Mouse (Mus musculus): ENCODE results near the gene Pla1a.

Gene Pla1a

DNA sequence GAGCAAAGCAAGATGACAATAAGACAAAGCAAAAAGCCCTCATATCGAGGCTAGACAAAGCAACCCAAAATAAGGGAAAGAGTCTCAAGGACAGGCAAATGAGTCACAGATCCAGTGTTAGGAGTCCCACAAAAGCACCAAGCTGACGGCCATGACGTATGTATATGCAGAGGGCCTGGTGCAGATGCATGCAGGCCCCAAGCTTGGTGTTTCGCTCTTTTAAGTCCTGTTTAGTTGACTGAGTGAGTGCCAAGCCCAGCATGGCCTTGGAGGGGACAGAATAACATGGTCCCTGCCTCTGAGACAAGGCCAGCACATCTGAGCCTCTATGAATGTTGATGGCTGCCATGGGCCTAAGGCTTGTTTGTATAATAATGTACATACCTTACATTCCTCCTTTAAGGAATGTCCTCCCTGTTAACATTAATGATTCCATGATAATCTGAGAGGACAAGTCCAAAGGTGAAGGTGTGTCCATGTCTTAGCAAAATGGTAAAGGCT lies 1.4 kb upstream of the Pla1a start:
- DNase-seq (ENCODE audit: low spot score), result no peak

DNA sequence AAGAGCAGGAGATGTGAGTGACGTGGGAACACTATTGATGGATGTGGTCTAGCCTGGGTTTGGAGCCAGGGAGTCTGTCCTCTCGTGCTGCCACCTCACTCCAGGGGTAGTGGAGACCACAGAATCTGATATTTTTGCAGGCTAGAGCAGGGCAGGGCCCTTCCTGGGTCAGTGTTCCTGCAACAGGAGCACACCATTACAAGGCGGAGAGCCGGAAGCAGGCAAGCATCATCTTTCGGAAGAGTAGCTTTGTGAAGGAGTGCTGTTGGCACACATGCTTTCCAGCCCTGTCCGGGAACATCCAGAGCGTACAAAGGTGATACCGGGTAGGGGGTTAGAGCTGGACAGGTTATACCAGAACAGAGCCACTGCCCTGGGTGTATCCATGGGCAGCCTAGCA lies 569 bp upstream of the Pla1a start:
- no peak for DNase-seq (ENCODE audit: low spot score)

DNA sequence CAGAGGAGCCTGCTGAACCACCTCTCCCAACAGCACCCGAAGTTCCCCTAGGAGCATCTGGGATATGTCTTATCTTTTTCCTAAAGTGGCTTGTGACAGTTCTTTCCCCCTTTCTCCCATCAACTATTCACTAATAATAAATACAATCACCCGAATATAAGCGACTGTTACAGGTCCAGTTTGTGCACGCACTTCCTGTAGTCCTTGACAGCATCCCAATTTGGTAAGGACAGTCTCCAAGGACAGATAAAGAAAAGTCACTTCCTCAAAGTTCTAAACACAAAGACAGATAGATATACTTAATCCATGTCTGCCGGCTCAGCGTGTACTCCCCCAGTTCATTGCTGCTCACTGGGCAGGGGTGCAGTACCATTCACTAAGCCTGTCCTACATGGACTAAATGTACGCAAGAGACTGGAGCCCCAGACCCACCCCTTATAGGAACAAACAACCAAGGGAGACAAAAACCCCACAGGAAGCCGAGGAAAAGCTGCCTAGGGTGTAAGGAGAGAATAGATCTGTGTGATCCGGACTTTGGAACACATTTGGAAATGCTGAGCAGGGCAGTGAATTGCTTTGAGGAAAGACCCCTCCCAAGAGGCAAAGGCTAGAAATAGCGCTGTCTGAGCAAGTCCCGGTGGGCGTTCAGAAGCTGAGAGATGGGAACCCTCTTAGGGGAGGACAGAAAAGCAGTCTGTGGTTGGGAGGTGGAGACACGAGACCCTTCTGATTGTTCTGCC lies 1.3 kb downstream of the Pla1a start:
- DNase-seq (ENCODE audit: low spot score), result no peak

DNA sequence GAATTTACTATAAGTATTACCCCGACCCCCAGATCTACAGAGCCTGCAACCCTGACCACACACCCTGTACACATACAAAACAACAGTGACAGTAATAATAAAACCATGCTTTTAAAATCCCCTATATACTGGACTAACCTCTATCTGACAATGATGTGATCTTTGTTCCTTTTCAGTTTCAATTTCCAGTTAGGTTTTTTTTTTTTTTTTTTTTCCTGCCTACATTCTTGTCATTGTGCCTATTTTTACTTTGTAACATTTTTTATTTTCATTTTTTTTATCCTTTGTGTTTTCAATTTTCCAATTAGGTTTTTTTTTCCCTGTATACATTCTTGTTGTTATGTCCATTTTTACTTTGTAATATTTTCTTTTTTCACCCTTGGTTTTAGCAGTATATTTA lies 7.1 kb downstream of the Pla1a start:
- no peak for DNase-seq (ENCODE audit: low spot score)

DNA sequence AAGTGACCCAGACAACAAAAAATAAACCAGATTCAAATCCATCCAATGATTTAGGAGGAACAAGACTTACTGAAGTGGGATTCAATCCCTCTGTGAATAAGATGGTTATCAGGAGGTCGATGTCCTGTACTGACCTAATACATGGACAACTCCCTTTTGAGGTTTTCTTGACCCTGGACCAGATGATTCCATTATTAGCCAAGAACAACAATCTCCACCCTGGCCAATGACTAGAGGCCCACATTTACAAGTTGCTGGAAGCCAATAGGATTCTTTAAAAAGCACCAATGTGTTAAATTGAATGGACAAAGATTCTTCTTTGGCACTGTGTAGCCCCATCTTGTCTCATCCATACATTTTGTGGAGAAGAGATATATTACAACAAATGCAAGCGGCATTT lies 7.6 kb downstream of the Pla1a start:
- no peak for DNase-seq (ENCODE audit: low spot score)

DNA sequence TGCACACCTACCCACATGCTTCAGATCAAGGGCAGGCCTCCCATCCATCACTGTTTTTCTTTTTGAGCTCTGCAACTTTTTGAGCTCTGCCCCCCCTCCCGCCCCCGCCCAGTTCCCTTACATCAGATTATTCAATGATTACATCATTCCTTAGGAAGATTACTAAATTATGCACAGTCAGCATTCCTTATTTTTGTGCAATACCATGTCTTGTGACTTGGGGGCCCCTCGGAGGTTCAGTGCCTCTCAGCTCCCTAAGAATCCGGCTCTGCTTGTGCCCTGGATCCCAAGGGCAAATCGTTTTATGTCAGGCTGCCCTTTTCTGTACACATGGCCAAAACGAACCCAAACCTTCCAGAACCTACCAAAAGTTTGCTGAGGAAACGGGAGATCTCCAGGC lies 18.0 kb downstream of the Pla1a start:
- no peak for DNase-seq (ENCODE audit: low spot score)

DNA sequence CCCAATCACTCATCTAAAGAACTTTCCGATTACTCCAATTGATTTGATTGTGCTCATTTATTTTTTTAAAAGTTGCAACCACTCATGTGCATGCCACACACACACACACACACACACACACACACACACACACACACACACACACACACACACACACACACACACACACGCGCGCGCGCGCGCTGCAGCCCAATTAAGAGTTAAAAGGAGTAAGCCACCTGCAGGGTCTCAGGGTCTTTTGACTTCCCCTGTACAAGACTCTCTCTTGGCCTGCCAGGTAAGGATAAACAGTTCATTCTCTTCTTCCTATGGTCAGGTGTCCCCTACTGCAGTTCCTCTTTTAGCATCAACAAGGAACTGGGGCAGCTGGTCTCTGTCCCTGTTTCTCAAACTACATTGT lies 24.5 kb downstream of the Pla1a start:
- no peak for DNase-seq (ENCODE audit: low spot score)

DNA sequence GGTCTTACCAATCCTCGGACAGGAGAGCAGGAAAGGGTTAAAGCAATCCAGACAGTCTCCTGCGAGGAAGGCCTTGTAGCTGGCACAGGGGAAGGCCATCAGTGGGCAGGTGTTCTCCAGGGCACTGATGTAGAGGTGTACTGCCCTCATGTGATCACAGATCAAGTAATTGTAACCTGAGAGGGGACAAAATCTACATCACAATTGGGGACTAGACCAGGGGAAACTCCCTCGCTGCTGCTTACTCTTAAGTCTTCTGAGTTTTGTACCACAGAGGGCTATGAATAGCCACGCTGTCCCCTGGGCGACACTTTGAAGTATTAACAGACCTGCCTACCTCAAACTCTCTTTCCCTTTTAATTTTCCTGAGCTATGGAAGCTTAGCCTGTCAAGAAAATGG lies 25.4 kb downstream of the Pla1a start:
- DNase-seq (ENCODE audit: low spot score), result no peak

DNA sequence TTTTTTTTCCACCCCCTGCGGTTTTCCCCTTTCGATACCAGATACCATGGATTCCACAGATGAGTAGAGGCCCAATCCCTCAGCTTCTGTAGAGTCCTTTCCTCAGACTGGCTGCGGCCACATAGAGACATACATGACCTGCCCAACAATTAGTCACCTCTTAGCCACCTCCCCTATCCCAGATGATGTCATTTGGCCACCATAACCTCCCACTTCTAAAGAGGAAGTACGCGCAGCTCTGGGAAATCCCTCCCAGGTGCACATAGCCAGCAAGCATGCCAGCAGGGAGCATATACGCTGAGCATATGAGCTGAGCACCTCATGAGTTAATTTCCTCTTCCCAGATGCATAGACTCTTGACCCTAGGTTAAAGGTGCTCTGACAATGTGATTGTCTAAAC lies 26.2 kb downstream of the Pla1a start:
- DNase-seq (ENCODE audit: low spot score), result no peak

DNA sequence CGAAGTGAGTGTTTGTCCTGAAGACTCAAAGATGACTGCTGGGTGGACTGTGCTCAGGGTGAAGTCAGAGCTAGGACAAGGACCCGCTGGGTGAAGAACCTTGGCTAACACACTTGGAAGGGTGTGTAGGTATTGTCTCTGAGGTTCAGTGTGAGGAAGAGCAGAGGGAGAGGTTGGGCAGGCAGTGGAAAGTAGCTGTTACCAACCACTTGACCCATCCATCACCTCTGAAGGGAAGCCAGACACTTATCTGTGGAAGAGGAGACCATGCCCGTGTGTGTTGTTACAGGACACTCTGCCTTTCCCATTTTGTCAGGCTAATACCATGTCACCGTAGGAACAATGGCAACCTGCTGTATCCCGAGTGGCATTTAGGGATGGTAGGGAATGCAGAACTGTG lies 26.7 kb downstream of the Pla1a start:
- no peak for DNase-seq (ENCODE audit: low spot score)

DNA sequence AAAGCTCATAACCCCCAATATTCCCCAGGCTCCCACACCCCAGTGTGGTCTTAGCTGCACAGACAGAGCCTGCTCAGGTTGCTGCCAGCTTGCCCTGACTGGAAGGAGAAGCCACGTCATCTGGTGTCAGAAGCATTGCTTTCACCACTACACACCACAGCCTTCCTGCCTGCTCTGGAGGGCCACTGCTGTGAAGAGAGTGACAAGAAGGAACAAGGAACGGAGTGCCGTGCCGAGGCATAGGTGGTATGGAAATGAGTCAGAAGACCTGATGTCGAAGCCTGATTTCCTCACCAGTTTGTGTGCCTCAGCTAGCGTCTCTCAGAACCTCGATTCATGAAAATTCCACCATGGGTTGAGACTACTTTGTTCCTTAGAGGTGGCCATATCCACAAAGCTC lies 29.3 kb downstream of the Pla1a start:
- no peak for DNase-seq (ENCODE audit: low spot score)

DNA sequence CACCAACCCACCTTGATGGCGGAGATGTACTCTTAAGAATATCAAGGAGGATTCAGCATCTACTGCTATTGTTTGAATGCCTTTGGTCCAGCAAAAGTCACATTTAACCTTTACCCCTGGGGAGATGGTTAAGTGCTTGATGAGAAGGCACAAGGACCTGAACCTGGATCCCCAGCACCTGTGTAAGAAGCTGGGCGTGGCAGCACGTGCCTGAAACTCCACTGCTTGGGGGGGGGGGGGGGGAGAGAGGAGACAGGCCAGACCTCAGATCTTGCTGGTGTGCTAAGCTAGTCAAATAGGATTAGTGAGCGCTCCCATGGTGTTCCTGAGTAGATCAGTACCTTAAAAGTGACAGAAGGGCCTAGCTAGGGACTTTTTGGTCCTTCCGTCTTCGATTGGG lies 31.5 kb downstream of the Pla1a start:
- DNase-seq (ENCODE audit: low spot score), result no peak

DNA sequence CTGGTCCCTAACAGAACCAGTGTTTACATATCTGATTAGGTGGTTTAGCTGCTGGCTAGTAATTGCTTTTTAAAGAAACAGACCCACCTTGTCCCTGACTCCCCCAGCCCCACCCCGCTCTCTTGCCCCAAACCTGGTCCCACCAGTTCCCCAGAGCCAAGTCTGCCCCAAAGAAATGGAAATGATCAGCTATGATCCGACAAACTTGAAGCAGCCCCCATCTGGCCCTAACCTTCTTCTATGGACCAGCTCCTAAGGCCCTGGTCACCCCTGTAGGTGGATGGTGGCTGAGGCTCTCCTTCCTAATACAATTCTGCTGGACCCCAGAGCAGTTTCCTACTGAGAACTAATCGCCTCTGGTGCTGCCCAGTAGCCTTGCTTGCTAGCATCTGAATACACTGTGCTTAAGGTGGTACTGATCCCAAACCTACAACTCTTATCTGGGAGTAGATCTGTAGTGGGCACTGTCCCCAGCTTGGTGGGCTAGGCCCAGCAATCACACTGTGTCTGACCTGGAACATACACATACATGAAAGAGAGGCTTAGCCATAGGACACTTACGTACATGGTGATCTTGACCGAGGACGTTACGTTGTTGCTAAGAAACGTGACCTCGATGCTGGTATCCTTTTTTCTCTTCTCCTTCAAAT lies 32.5 kb downstream of the Pla1a start:
- DNase-seq (ENCODE audit: low spot score), result no peak

DNA sequence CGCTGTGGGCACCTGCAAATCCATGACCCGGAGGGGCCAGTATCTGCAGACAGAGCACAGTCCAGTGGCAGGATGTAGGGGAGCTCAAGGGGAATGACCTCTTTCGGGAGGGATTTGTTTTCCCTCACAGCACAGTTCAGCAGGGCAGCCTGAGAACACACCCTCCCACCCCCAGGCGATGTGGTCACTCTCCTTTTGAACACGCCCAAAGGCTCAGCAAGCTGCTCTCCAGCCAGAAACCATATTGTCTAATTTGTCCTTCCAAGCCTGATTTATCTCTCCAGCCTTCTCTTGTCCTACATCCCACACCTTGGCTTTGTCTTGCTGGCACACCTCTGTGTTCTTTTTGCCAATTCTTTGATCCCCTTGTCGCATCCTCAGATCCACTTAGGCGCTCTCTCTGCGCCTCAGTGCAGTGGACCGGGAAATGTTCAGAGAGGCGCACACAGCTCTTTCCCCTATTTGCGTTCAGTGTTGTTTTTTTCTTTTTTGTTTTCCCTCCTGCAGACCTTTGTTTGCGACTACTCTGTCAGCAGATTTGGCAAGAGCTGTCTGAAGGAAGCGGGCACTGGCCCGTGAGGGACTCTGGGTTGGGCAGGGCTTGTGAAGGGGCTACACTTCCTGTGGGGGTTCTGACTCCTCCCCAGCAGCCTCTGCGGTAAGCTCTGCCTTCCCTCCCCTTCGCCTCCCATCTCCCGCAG lies 33.3 kb downstream of the Pla1a start:
- no peak for DNase-seq (ENCODE audit: low spot score)

DNA sequence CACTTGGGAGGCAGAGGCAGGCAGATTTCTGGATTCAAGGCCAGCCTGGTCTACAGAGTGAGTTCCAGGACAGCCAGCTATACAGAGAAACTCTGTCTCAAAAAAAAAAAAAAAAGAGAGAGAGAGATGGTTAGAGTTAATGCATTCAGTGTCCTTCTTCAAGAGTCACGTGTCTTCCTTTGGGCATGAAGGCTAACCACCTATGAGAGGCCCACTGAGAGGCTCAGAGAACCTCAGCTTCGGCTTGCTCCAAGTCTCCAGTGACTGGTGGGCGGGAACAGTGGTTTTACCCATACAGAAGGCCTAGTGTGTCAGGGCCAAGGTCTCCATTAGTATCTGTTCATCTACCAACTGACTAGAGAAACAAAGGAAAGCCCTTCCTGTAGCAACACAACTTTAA lies 33.9 kb downstream of the Pla1a start:
- no peak for DNase-seq (ENCODE audit: low spot score)

DNA sequence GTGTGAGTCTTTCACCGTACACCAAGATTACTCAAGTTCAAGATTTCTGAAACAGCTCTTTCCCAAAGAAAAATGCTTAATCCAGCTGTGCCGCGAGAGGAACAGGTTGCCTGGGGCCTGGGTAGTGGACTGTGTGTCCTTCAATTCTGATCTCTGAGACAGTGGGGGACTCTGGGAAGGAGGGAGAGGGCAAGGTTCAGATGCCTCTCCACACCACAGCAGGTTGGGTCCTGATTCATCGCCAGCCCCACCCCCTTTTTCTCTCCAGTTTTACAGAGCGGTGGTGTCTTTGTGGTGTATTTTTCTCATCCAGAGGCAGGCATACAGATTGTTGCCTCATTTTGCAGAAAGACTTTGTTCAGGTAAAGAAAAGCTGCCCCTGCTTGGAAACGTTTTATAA lies 34.7 kb downstream of the Pla1a start:
- no peak for DNase-seq (ENCODE audit: low spot score)

DNA sequence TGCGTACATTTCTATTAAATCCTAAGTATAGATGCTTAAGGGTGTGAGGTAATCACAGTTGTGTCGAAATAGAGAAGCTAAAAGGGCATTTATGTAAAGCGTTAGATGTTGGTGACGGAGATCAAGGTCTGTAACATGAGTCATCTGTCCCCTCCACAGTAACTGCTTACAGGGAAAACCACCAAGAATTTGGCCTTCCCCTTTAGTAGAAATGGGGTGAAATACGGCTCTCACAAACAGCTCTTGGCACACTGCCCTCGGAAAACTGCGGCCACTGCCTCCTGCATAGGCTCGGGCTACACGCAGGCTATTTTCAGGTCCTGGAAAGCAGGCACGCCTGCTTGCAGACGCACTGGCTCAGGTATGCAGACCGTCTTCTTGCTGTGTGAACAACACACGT lies 36.8 kb downstream of the Pla1a start:
- DNase-seq (ENCODE audit: low spot score), result no peak

DNA sequence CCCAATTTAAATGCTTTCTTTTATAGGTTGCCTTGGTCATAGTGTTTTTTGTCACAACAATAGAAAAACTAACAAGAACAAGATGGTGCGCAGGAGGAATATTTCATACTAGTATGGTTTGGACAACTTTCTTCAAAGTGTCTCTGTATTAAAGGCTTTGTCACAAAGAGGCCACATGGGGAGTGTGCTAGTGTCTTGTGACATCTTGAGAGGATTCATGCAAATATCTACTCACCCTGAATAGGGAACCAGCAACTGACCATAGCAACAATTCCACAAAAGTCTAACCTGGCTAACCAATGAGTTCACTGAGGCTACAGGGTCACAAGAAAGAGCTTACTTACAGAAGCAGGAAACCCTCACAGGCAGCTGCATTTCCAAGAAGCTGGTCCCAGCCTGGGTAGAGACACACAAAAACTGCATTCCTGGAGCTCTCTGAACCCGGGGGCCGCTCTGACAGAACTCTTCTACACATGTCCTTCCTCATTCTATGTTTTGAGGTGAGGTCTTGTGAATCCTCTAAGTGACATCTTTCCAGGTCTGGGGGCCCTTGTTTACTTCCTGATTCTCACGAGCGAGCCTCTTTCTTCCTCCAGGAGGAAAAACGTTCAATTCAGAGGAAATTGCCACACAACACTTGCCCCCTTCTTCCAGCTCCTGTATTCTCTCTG lies 37.8 kb downstream of the Pla1a start:
- no peak for DNase-seq (ENCODE audit: low spot score)

DNA sequence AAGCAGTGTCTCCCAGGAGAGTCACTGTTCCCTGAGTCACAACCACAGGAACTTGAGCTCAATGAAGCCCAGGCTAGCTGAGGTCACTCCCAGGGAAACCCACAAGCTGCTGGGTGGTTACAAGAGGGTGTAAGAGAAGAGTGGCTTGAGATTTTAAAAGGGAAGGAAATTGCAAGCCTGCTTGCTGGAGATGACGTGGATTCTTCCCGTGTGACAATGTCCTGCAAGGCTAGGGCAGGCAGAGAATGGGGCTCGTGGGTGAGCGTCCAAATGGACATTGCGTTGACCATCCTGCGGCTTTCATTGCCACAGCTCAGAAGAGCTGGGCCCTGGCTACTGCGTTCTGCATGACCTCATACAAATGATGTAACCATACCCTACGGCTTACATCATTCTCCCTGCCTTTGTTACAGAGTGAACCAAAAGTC lies 38.7 kb downstream of the Pla1a start:
- no peak for DNase-seq (ENCODE audit: low spot score)

DNA sequence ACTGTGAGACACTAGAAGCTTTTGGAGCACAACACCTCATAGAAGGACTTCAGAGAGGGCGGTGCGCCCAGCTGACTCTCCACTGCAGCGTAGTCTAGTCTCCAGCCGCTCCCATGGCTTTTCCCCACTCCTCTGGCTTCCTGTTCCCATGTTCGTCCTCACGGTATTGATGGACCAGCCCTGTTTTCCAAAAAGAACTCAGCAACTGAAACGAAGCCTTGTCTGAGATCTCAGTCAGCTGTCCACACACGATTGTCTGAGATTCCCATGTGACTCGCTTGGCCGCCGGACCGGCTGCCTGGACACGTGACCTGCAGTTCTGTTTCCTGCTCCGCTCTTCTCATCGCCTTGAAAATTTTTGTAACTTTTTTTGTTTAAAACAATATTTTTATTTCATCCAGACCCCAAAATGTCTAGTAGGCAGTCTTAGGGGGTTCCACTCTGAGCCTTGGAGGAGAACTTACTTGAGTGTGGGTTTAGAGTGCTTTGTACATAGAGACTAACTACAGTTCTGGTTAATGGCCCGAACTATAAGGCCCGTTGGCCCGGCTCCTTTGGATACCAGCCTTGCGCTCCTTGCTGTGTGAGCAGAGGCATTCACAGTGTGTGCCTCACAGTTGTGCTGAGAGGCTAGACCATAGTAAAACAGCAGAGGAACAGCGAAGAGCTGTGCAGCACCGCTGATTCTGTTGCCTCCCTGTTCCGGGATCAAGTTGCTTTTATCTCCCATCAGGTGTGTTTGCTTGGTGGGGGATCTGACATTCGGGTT lies 40.6 kb downstream of the Pla1a start:
- no peak for DNase-seq (ENCODE audit: low spot score)

DNA sequence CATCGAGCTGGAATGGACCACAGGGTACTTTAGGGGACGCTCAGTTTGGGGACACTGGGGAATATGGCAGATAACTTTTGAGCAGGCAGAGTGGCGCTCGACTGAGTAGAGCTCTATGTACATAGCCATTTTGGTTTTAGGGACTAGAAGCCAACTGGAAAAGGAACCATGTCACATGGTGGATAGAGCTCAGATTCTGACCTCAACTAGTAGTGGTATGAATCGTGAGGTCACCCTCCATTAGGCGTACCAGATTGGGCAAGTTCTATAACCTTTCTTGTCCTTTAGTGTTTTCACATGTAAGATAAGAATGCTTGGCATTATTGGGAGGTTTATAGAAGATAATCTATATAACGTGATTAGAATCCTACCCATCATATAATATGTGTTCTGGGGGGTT lies 42.6 kb downstream of the Pla1a start:
- no peak for DNase-seq (ENCODE audit: low spot score)
